Mouse (Mus musculus): ENCODE measurements at regions not wholly inside any gene's neighbourhood (a gene's known extent, or its start where the extent isn't known, plus 50 kb on each side); places are given as distances from the start of the nearest gene placed in this dataset.

GRCm38 (mm10) chr8:128043392-128043791, 315.0 kb upstream of the Nrp1 start:
- DNase-seq (ENCODE audit: low spot score in 2 of 2), result no peak

DNA sequence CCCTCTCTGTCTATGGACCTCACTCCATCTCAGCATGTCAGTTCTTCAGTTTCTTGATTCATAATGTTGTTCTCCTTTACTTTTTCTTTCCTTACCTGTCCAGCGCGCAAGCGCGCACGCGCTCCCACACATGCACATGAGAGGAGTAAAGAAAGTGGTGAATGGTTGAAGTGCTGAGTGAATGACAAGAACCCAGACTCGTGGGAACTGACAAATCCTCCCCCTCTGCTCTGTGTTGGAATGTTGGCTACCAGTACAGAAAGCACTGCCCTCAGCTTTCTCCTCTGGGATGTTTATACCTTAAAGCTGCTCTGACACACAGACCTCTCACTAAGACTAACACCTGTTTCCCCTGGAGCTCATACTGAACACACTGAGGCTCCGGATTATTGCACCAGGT, 302.2 kb upstream of the Nrp1 start:
- no peak for DNase-seq (ENCODE audit: low spot score in 2 of 2)

DNA sequence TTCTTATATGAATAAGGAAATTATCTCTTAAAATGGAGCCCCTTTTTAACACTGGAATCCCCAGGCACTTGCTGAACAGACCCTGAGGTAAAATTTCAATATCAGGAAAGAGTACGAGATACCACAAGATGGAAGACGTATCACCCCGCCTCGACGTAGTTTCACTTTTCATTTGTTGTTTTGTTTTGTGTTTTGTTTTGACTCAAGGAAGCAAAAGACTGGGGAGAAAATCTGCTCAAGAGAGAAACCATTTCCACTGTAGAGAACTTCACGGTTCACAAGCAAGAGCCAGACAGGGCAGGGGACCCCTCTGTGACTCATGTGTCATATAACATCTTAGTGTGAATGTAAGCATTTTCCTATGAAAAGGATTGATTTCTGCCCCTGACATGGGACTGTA, 300.6 kb upstream of the Nrp1 start:
- DNase-seq (ENCODE audit: low spot score in 2 of 2), result no peak

GRCm38 (mm10) chr8:128059817-128060216, 298.6 kb upstream of the Nrp1 start:
- DNase-seq (ENCODE audit: low spot score in 2 of 2), result no peak

DNA sequence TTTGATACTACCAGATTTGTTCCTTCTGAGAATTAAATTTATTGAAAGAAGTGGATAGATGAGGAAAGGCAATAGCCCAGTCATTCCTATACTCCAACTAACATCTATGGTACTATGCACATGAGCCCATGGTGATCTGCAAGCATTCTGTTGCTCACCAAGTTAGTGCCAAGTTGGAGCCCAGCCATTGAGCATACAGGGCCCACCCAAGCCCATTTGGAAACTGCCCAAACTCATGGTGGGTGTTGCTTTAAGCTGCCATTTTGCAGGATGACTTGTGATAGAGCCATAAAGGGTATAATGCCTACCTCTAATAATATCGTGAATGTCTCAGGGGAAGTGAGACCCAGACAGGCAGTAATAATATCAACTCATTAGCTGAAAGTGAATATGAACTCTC, 294.2 kb upstream of the Nrp1 start:
- DNase-seq (ENCODE audit: low spot score in 2 of 2), result no peak

- DNase-seq (ENCODE audit: low spot score in 2 of 2), result no peak
These were observed 293.3 kb upstream of the Nrp1 start for GRCm38 (mm10) chr8:128065127-128065526.

DNA sequence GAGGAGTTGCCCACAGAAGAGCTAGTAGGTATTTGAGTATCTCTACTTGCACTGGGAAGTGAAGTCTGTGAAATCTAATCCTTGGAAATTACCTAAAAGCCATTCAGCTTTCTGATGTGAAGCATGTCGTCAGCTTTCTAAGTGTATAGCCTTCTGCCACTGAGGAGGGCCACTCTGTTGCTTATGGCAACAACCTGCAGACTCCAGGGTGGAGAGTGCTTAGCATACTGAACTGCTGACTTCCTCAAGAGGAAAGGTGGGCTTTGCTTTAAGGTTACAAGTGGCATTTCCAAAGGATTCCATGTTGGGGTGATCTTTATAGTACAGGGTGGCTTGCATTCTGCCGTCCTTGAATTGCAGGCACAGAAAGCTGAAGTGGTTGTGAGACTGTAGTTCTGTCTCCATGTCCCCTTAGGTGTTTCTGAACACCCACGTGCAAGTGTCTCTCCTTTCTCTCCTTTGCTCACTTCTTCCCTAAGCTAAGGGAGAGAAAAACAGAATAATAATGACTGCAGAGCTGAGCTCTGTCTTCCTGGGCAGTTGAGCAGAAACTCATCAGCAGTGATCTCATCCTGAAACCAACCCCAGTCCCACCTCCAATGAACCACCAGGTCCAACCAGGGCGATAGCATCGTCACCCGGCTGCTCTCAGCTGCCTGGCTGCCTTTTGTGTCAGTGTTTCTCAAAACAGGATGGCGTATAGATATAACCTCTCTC, 292.3 kb upstream of the Nrp1 start:
- DNase-seq (ENCODE audit: low spot score in 2 of 2), result no peak

GRCm38 (mm10) chr8:128069749-128070148, 288.7 kb upstream of the Nrp1 start:
- DNase-seq (ENCODE audit: low spot score in 2 of 2), result no peak

DNA sequence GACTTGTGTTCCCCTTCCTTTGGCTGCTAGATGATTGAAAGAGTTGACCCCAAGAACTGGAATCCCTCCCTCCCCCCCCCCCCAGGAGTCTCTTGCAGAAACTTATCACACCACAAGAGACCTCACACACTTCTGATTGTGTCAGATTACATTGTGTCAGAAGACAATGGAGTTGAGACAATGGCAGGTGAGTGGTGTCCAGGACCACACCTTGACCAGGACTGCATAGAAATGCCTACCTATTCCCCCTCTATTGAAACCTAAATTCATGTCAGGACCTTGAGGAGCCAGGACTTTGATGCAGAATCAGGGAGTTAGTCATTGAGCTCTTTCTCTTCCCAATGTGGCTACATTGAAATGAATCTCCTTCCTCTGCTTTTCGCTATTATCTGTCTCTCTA, 282.8 kb upstream of the Nrp1 start:
- DNase-seq (ENCODE audit: low spot score in 2 of 2), result no peak

DNA sequence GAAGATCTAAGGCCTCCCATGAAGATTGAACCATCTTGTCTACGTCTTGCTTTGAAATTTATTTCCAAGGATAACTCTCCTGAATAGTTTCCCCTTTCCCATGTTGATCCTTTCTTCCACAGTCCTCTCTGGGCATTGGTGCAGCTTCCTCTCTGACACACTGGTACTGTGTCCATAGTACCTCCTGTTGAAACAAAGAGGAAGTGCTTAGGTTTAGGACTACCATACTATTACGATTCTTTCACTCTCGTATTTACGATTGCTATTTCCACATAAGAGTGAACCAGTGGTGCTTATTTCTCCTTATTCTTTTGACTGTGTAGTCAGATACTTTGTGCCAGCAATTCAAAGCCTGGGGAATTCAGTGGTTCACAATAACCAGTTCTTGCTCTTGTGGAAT, 282.2 kb upstream of the Nrp1 start:
- no peak for DNase-seq (ENCODE audit: low spot score in 2 of 2)

GRCm38 (mm10) chr8:128078740-128079139, 279.7 kb upstream of the Nrp1 start:
- DNase-seq (ENCODE audit: low spot score in 2 of 2), result no peak

- DNase-seq (ENCODE audit: low spot score in 2 of 2), result no peak
These were observed 272.6 kb upstream of the Nrp1 start for GRCm38 (mm10) chr8:128085800-128086199.

DNA sequence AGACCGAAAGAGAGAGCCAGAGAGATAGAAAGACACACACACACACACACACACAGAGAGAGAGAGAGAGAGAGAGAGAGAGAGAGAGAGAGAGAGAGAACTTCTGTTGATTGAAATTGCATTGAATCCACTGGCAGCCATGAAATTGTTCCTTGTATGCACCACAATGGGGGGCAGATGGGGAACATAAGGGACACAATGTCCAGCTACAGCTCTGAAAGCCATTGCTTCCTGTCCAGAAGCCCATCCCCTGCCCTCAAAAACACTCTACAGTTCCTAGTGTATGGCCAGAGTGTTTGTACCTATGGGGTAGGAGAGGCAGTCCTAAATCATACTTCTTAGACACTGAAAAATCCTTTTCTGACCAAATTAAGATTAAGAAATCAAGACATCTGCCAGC, 270.9 kb upstream of the Nrp1 start:
- DNase-seq (ENCODE audit: low spot score in 2 of 2), result no peak

DNA sequence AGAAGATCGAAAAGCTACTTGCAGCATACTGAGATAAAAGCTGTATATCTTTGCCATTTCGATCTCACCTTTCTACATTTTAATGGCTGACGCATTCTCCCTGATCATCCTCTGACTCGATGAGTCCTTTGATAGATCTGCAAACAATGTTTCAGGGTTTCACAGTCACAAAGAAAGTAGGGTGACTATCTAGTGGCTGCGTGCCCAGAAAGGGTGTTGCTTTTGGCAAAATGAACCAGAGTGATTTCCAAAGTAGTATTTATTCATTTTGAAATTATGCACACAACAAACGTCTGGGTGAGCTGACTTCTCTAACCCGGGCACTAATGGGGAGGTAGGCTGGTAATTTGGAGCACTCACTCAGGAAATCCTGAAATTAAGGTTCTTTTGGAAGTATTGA, 265.6 kb upstream of the Nrp1 start:
- no peak for DNase-seq (ENCODE audit: low spot score in 2 of 2)

- no peak for DNase-seq (ENCODE audit: low spot score in 2 of 2)
These were observed 263.0 kb upstream of the Nrp1 start for GRCm38 (mm10) chr8:128095451-128095850.

GRCm38 (mm10) chr8:128097601-128098000, 260.8 kb upstream of the Nrp1 start:
- no peak for DNase-seq (ENCODE audit: low spot score in 2 of 2)

GRCm38 (mm10) chr8:128103380-128103779, 255.0 kb upstream of the Nrp1 start:
- DNase-seq (ENCODE audit: low spot score in 2 of 2), result no peak

DNA sequence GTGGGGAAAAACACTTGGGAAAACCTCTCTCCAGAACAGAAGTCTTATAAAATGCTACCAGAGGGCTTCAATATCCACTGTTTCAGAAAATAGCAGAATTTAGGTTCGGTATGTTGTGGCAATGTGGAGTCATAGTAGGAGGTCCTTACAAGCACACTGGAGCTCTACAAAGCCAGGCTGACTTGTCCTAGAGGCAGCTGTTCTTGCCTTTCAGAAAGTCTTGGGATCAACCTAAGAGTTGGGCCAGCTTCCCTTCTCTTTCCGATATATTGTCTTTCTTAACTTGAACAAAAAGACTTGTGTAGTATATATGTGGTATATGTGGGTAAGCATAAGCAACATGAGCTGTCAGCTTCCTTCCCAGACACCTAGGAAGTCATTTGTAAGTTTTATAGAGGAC, 251.8 kb upstream of the Nrp1 start:
- DNase-seq (ENCODE audit: low spot score in 2 of 2), result no peak

DNA sequence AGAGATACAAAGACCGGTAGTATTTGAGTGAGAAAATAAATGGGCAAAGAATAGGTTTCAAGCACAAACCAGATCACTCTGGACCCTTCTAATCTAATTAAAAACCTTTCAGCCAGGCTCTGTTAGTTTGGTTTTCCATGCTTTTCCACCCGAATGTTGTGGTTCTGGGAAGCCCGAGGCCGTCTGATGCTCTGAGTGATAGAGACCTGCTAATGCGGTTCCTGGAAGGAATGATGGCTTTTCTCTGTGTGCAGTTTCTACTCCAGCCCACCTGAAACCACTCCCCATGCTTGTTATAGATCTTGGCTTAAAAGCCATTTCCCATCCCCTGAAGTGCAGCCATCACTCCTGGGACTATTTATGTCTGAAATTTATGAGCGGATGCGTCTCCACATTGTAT, 251.4 kb upstream of the Nrp1 start:
- DNase-seq (ENCODE audit: low spot score in 2 of 2), result no peak

DNA sequence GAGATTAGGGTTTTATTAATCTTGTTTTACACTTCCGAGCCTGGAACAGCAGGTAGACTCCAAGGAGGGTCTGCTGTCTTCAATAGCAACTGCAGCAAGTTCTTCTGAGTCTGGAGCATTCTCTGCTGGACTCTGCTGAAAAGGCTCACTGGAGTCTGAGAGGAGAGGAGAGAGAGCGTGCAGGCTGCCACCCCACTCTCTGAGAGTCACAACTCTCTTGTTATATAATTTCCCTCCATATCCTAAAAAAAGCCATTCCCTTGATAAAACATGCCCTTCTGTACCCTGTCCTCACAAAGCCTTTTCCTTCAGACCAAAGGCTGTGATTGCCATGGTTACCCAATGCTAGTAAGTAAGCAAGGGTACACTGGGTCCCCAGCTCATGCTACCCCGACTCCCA, 249.4 kb upstream of the Nrp1 start:
- no peak for DNase-seq (ENCODE audit: low spot score in 2 of 2)

DNA sequence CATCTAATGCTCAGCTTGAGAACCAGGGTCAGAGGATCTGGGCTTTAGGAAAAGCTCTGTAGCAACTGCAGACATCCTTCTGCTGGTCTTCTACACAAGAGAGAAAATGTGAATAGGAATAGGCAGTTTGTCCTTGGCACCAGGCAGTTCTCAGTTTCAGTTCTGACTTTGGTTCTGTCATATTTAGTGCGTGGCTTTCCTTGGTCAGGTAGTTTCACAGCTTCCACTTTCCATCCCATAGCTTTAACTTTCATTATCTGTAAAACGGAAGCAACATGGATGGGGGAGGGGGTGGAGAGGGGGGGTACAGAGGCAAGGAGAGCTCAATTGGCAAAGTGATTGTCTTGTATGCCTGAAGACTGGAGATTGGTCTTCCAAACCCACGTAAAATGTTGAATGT, 247.3 kb upstream of the Nrp1 start:
- DNase-seq (ENCODE audit: low spot score in 2 of 2), result no peak

DNA sequence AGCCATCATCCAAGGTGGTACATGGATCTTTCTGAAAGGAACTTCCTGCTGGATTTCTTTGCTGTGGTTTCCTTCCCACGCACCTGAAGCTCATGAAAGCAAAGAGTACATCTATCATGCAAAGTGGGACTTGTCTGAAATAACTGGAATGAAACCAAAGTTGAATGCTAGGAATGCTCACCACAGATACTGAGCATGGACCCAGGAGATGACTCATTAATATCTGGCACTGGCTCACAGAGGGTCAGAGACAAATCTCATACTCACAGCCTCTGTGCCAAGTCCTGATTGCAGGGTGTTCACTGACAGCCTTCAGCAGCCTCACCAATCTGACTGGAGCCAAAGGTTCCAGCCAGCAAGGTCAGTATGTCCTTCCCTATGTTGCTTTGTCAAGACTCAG, 245.3 kb upstream of the Nrp1 start:
- DNase-seq (ENCODE audit: low spot score in 2 of 2), result no peak

DNA sequence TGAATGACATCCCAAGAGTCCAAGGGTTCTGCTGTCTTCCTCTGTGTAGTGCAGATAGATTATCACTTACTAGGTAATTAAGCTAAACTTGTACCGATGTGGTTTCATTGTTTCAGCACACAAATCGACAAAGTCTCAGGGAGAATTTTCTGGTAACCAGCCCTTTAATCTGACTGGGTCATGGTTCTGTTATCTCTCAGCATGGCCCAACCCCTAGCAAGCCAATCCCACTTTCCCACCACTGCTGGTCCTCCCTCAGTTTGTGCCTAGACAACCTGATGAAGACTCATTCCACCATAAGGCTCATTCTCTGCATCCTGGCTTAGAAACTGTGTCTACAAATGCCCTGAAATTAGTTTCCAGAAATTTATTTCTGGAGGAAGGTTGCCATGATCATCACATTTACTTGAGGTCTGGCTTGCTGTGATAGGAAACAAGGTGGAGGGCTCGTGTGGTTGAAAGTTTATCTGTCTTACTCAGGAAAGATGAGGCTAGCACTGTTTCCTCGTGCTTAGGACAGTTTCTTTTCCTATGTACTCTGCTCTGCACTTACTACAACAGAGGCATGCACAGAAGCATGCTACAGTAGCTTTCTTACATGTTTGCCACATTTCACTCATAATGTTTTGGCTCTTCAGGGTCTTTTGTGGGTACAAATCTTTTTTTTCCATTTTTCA, 217.0 kb upstream of the Nrp1 start:
- no peak for DNase-seq (ENCODE audit: low spot score in 2 of 2)
